Mouse (Mus musculus) stomach, embryonic 16.5 days (tissue): ENCODE results near the gene Olfr56. TPM values are rescaled to one million over a fixed set of nuclear protein-coding genes. Genes with fewer than 3 reads are reported as not detected.
A peak's percentile ranks its signal among the peaks of the same experiment; 100 is the strongest.

Experiments used
- ATAC-seq: fragments of 200-750 bp; cut with Nextera tagmentation; 2 replicates; pipeline ENCODE4 v1.8.0; 2017; ENCODE audit warnings: moderate number of reproducible peaks, moderate TSS enrichment; ENCODE audit not compliant: insufficient read depth, low FRiP score
- H3K27ac ChIP-seq: fragments of 300-500 bp; sonication (generic); 2 replicates; pipeline ENCODE4 v1.5.1; 2014; ENCODE audit warnings: low read length
- H3K27me3 ChIP-seq: fragments of 300-500 bp; sonication (generic); 2 replicates; pipeline ENCODE4 v1.6.1; 2014; ENCODE audit warnings: low read length, control low read depth, mixed read lengths; ENCODE audit not compliant: control insufficient read depth, insufficient read depth
- H3K36me3 ChIP-seq: fragments of 300-500 bp; sonication (generic); 2 replicates; pipeline ENCODE4 v1.6.1; 2014; ENCODE audit warnings: low read length; ENCODE audit not compliant: control insufficient read depth, insufficient read depth
- H3K4me1 ChIP-seq: fragments of 300-500 bp; sonication (generic); 2 replicates; pipeline ENCODE4 v1.6.1; 2014; ENCODE audit warnings: low read length, control low read depth, mixed read lengths; ENCODE audit not compliant: control insufficient read depth, insufficient read depth
- H3K4me2 ChIP-seq: fragments of 300-500 bp; sonication (generic); 2 replicates; pipeline ENCODE4 v1.6.1; 2014; ENCODE audit warnings: low read depth, low read length, mixed read lengths
- H3K4me3 ChIP-seq: fragments of 300-500 bp; sonication (generic); replicated peaks from 2 replicates; pipeline ENCODE4 v1.5.1; 2014; ENCODE audit warnings: mild to moderate bottlenecking, low read length
- H3K9ac ChIP-seq: fragments of 300-500 bp; sonication (generic); 2 replicates; pipeline ENCODE4 v1.6.1; 2014; ENCODE audit warnings: low read length
- H3K9me3 ChIP-seq: fragments of 300-500 bp; sonication (generic); replicated peaks from 2 replicates; pipeline ENCODE4 v1.6.1; 2016; ENCODE audit warnings: low read length, control low read depth; ENCODE audit not compliant: control insufficient read depth
- WGBS: fragments of 180-500 bp; shearing (Covaris S2); extraction: QIAGEN DNeasy Blood & Tissue Kit; methylation state at CpG from one replicate; pipeline ENCODE4 v1.1.7; 2014; 5-methylcytosine and 5-hydroxymethylcytosine counted together
- polyA plus RNA-seq: library from polyadenylated mRNA; unstranded; fragments of >200 nt; fragmentation: Nextera tagmentation; extraction: Ambion mirVana; gene quantifications from 2 replicates; pipeline ENCODE4 v1.2.1, GENCODE M21; 2015

The Olfr56 gene
- polyA plus RNA-seq, 1 experiment from 2014 or later, result not detected

DNA sequence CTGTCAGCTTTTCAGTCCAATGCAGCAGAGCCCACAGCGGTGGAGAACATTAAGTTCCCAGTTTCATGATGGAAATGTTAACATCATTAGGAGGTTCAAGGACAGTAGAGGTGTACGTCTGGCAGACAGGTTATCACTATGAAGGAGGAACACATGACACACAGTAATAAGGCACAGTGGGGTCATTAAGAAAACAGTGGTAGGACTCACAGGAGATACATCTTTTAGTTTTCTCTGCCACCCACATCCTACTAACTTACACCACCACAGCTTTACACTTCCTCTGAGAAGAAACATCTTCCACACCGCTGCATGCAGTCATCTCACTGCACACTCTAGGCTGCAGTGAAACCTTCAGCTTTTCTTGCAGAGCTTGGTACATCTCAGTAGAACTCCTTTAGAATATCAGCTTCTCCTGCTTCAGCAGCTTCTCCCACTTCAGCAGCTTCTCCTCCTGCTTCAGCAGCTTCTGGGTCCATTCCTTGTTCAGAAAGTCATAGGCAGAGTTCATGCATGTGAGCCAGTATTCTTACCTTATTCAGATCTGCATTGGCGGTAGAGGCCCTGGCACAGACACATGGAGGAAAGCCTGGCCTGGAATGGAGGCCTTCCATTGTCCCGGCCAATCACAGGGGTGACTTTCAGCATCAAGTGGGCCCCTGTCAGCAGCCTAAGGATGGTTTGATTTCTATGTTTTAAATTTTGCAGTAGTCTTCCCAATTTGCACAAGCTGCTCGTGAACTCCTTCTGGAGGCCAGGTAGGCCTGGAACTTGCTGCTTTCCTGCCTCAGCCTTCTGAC is 115.4 kb downstream of the Olfr56 start:
- no peaks in the 10 kb centered on the region for H3K27me3 ChIP-seq
- no peak overlapping the region for H3K9ac ChIP-seq
- no peaks in the 10 kb centered on the region for H3K9me3 ChIP-seq
- H3K4me1 ChIP-seq, result peaks cover 2% of the 10 kb centered on the region; the same call in 1 of the 2 replicates
- H3K27ac ChIP-seq, result no peak overlapping the region
- ATAC-seq, result no peak
- WGBS, result 78% methylated on average over 6 of the region's 6 CpGs
- no peaks in the 10 kb centered on the region for H3K36me3 ChIP-seq
- no peak overlapping the region for H3K4me2 ChIP-seq
- no peak overlapping the region for H3K4me3 ChIP-seq

- H3K9me3 ChIP-seq, result no peaks in the 10 kb centered on the region
- no peak overlapping the region for H3K27ac ChIP-seq
- 88% methylated on average over 4 of the region's 4 CpGs for WGBS
- H3K27me3 ChIP-seq, result no peaks in the 10 kb centered on the region
- H3K36me3 ChIP-seq, result no peaks in the 10 kb centered on the region
- no peak overlapping the region for H3K9ac ChIP-seq
- no peaks in the 10 kb centered on the region for H3K4me1 ChIP-seq
- no peak for ATAC-seq
- no peak overlapping the region for H3K4me2 ChIP-seq
- H3K4me3 ChIP-seq, result no peak overlapping the region
Observed at GRCm38 (mm10) chr11:49095367-49095766, 116.7 kb downstream of the Olfr56 start.

DNA sequence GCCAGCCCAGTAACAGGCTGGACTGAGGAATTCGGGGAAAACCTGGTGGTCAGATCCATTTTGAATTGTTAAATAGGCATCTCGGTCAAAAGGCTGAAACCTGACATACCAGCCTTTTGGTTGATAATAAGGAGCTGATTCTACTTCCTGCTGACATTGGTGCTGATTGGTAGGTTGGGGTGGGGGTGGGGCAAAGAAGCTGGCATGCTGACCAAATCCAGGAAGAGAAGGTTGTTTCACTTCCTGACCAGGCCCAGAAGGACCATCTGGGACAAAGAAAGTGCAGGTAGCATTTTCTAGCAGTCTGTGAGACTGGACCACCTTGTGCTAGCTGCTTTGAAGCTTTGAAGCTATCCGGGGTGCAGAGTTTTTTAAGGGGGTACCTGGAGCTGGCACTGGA is 121.7 kb downstream of the Olfr56 start:
- no peak for ATAC-seq
- Histone ChIP-seq H3K36me3 (no peaks in the 10 kb centered on the region), H3K27ac (no peak overlapping the region), H3K4me3 (no peak overlapping the region), H3K27me3 (no peaks in the 10 kb centered on the region), H3K9ac (no peak overlapping the region), H3K4me1 (no peaks in the 10 kb centered on the region), H3K4me2 (no peak overlapping the region), H3K9me3 (no peaks in the 10 kb centered on the region)
- 91% methylated on average over 3 of the region's 3 CpGs for WGBS

DNA sequence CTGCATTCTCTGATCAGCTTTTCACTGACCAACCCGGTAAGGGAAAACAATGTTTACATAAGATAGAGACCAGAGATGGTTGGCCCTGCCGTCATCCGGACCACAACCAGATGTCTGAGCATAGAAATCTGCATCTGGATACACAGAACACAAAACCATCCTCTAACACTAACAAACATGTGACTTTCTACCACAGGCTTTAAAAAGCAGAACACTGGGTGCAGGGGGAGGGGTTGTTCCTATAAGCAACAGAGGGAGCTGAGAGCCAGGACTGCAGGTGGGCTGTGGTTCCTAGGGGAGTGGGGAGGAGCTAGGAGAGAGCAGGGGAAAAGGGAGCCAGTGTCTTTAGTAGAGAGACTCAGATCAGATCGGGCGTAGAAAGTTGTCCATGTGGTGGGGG is 122.8 kb downstream of the Olfr56 start:
- H3K4me3 ChIP-seq, result no peak overlapping the region
- WGBS, result 31% methylated on average over 5 of the region's 5 CpGs
- H3K9ac ChIP-seq, result peak overlapping the region; percentile 23; the same call in 1 of the 2 replicates
- no peak for ATAC-seq
- no peak overlapping the region for H3K4me2 ChIP-seq
- no peaks in the 10 kb centered on the region for H3K4me1 ChIP-seq
- H3K9me3 ChIP-seq, result no peaks in the 10 kb centered on the region
- H3K27ac ChIP-seq, result no peak overlapping the region
- no peaks in the 10 kb centered on the region for H3K27me3 ChIP-seq
- no peaks in the 10 kb centered on the region for H3K36me3 ChIP-seq

GRCm38 (mm10) chr11:49103047-49103693 is 124.5 kb downstream of the Olfr56 start:
- H3K4me1 ChIP-seq, result no peaks in the 10 kb centered on the region
- H3K9me3 ChIP-seq, result no peaks in the 10 kb centered on the region
- WGBS, result 6% methylated on average over 8 of the region's 8 CpGs
- no peak overlapping the region for H3K9ac ChIP-seq
- H3K27ac ChIP-seq, result no peak overlapping the region
- H3K4me2 ChIP-seq, result no peak overlapping the region
- no peak overlapping the region for H3K4me3 ChIP-seq
- ATAC-seq, result peak; percentile 66; the same call in 1 of the 2 replicates
- H3K36me3 ChIP-seq, result no peaks in the 10 kb centered on the region
- no peaks in the 10 kb centered on the region for H3K27me3 ChIP-seq

DNA sequence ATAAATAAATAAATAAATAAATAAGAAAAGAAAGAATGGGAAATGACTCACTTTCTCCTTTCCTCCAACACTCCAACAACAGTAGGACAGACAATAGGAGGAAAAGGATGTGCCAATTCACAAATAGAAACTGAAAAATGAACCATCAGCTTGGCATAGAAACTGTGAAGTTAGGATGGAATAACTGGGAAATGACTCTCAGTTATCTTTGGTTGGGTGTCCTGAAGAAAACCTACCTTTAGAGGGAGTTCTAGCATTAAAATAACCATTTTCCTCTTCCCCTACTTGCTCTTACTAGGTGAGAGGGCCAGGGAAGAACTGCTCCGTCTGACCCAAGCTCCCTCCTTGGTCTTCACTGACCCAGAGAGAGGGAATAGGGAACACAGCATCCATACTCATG is 127.1 kb downstream of the Olfr56 start:
- H3K4me1 ChIP-seq, result no peaks in the 10 kb centered on the region
- H3K36me3 ChIP-seq, result no peaks in the 10 kb centered on the region
- no peak overlapping the region for H3K4me3 ChIP-seq
- no peak for ATAC-seq
- H3K9me3 ChIP-seq, result no peaks in the 10 kb centered on the region
- WGBS, result 70% methylated on average over 1 of the region's 1 CpGs
- H3K9ac ChIP-seq, result no peak overlapping the region
- H3K27me3 ChIP-seq, result no peaks in the 10 kb centered on the region
- no peak overlapping the region for H3K27ac ChIP-seq
- H3K4me2 ChIP-seq, result no peak overlapping the region

DNA sequence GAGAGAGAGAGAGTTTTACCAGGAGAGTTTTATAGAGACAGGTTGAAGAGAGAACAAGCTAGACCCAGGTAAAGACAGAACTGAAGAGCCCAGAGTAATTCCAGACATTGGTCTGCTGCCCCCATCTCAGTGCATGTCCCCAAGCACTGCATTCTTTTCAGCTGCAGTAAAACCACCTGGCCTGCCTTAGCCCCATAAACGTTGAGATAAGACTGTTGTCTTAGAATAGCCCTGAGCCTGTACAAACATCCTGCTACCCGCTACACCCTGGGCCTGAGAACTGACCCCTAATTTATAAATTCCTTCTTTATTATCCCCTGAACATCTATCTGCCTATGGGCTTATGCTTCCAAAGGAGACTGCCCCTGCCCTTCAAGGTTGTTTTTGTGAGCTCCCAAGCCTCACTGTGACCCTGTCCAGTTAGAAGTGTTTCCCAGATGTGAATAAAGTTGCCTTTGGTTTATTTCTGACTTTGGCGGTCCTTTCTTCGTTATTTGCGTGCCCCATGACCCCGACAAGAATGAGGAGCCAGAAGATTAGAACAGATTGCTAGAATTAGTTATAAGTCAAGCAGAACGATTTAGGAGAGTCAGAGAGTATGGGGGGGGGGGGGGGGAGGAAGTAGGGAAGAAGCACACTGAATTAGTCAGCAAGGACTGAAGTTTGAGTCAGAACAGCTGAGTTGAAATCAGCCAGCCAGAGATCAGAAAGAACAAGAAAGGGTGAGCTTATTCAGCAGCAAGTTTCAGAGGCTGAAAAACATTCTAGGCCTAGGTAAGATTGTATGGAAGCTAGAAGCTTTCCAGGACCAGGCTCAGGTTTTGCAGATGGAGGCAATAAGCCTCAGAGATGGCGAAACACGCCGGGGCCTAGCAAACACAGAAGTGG is 129.2 kb downstream of the Olfr56 start:
- no peak overlapping the region for H3K4me3 ChIP-seq
- H3K27ac ChIP-seq, result no peak overlapping the region
- H3K9me3 ChIP-seq, result no peaks in the 10 kb centered on the region
- 0 out of 2 replicates have a peak, but pooled peaks have one; percentile 42 for ATAC-seq
- no peaks in the 10 kb centered on the region for H3K36me3 ChIP-seq
- no peak overlapping the region for H3K9ac ChIP-seq
- H3K27me3 ChIP-seq, result no peaks in the 10 kb centered on the region
- H3K4me2 ChIP-seq, result no peak overlapping the region
- 43% methylated on average over 10 of the region's 10 CpGs for WGBS
- H3K4me1 ChIP-seq, result peaks cover 4% of the 10 kb centered on the region; the same call in 1 of the 2 replicates

GRCm38 (mm10) chr11:49108833-49109232 is 130.1 kb downstream of the Olfr56 start:
- H3K36me3 ChIP-seq, result no peaks in the 10 kb centered on the region
- H3K27ac ChIP-seq, result no peak overlapping the region
- H3K4me1 ChIP-seq, result peaks cover 4% of the 10 kb centered on the region; the same call in 1 of the 2 replicates
- WGBS, result 46% methylated on average over 1 of the region's 1 CpGs
- H3K4me3 ChIP-seq, result no peak overlapping the region
- H3K4me2 ChIP-seq, result no peak overlapping the region
- no peaks in the 10 kb centered on the region for H3K27me3 ChIP-seq
- H3K9me3 ChIP-seq, result no peaks in the 10 kb centered on the region
- H3K9ac ChIP-seq, result no peak overlapping the region
- ATAC-seq, result no peak
